Mouse (Mus musculus): ENCODE measurements around the gene Myh7. TPM values are rescaled to one million over a fixed set of nuclear protein-coding genes. Genes with fewer than 3 reads are reported as not detected.

The Myh7 gene
- total and polyA plus RNA-seq, 3 experiments, result 0.08 TPM; not detected in 2

- in situ Hi-C loops (cut with MboI; ENCODE audit: low pct_ligation_motif_present, low pct_unique_long_range_greater_than_20kb, low sequenced_read_pairs) (no loop called here), dilution Hi-C loops (cut with MboI; ENCODE audit: extremely low pct_ligation_motif_present, extremely low pct_unique_long_range_greater_than_20kb, low sequenced_read_pairs) (no loop called here)
- Histone ChIP-seq H3K9ac (ENCODE audit: insufficient read depth, low read depth) (no peak overlapping the region), H3K4me3 (replicated peaks in 1 of 3; ENCODE audit: low read depth in 2 of 3, low read length in 2 of 3, poor library complexity in 1 of 3) (no peak overlapping the region), H3K27me3 (replicated peaks) (peaks cover 51% of the 10 kb centered on the region), H3K27ac (ENCODE audit: insufficient read depth, low read depth) (no peak overlapping the region), H3K9me3 (replicated peaks; ENCODE audit: low read length) (peaks cover 6% of the 10 kb centered on the region), H3K4me1 (ENCODE audit: control insufficient read depth in 1 of 2, insufficient read depth in 2 of 2) (no peaks in the 10 kb centered on the region), H3K4me2 (ENCODE audit: insufficient read depth, low read depth, poor library complexity, severe bottlenecking) (no peak overlapping the region), H3K36me3 (replicated peaks in 1 of 2; ENCODE audit: control insufficient read depth in 1 of 2, insufficient read depth in 1 of 2, low read length in 1 of 2) (no peaks in the 10 kb centered on the region), H3K79me2 (replicated peaks; ENCODE audit: control insufficient read depth, extremely low read depth, insufficient read depth, poor library complexity, severe bottlenecking) (no peaks in the 10 kb centered on the region)
- DNase-seq (ENCODE audit: extremely low read depth), result no peak
- no peak for TF ChIP-seq ZMIZ1 (IDR thresholded peaks at IDR 0.05; ENCODE audit: low read depth, low read length)
- TF ChIP-seq POLR2A (IDR thresholded peaks at IDR 0.05; ENCODE audit: low read depth, low read length), result no peak
- no peak for TF ChIP-seq RCOR1 (conservative IDR thresholded peaks at IDR 0.05; ENCODE audit: low read depth, low read length)
- no peak for TF ChIP-seq MEF2A (IDR thresholded peaks at IDR 0.05; ENCODE audit: borderline replicate concordance, low read depth, low read length)
- no peak for TF ChIP-seq BHLHE40 (IDR thresholded peaks at IDR 0.05; ENCODE audit: low read depth, low read length)
- TF ChIP-seq SIN3A (IDR thresholded peaks at IDR 0.05; ENCODE audit: low read length), result no peak
- no peak for TF ChIP-seq ZC3H11A (IDR thresholded peaks at IDR 0.05; ENCODE audit: low read depth, low read length)
- no peak for TF ChIP-seq ELF1 (IDR thresholded peaks at IDR 0.05; ENCODE audit: low read depth, low read length)
Measured at GRCm38 (mm10) chr14:55005967-55006366, 11.5 kb upstream of the Myh7 start.

DNA sequence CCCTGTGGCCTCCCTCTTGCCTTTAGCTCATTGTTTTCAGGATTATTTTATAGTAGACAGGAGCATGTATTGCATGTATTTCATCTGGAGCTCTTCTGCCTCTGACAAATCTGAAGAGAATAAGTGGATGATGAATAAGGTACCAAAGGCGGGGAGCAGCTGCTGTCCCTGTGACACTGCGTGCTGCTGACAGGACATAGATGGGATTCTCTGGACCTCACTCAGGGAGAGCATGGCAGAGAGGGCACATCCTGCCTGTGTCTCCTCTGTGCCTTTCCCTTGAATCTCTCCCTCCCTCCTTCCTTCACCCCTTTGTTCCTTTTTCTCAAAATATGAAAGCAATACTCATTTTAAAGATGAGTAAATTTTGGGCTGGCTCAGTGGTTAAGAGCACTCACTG lies 11.1 kb upstream of the Myh7 start:
- Histone ChIP-seq H3K4me3 (replicated peaks in 1 of 3; ENCODE audit: low read depth in 2 of 3, low read length in 2 of 3, poor library complexity in 1 of 3) (no peak overlapping the region), H3K79me2 (replicated peaks; ENCODE audit: control insufficient read depth, extremely low read depth, insufficient read depth, poor library complexity, severe bottlenecking) (no peaks in the 10 kb centered on the region), H3K36me3 (replicated peaks in 1 of 2; ENCODE audit: control insufficient read depth in 1 of 2, insufficient read depth in 1 of 2, low read length in 1 of 2) (no peaks in the 10 kb centered on the region), H3K9ac (ENCODE audit: insufficient read depth, low read depth) (no peak overlapping the region), H3K27me3 (replicated peaks) (peaks cover 56% of the 10 kb centered on the region), H3K4me1 (ENCODE audit: control insufficient read depth in 1 of 2, insufficient read depth in 2 of 2) (no peaks in the 10 kb centered on the region), H3K9me3 (replicated peaks; ENCODE audit: low read length) (peaks cover 6% of the 10 kb centered on the region), H3K4me2 (ENCODE audit: insufficient read depth, low read depth, poor library complexity, severe bottlenecking) (no peak overlapping the region), H3K27ac (ENCODE audit: insufficient read depth, low read depth) (no peak overlapping the region)
- TF ChIP-seq ZNF384 (IDR thresholded peaks at IDR 0.05; ENCODE audit: low read depth, low read length) (no peak), NELFE (IDR thresholded peaks at IDR 0.05; ENCODE audit: low read depth, low read length) (no peak), IRF4 (IDR thresholded peaks at IDR 0.05; ENCODE audit: low read depth, low read length) (no peak), JUND (conservative IDR thresholded peaks at IDR 0.05; ENCODE audit: low read depth, low read length) (no peak), RCOR1 (conservative IDR thresholded peaks at IDR 0.05; ENCODE audit: low read depth, low read length) (no peak), ZKSCAN1 (IDR thresholded peaks at IDR 0.05; ENCODE audit: borderline replicate concordance, low read depth, low read length) (no peak), CHD2 (IDR thresholded peaks at IDR 0.05; ENCODE audit: low read length) (no peak), USF1 (IDR thresholded peaks at IDR 0.05; ENCODE audit: low read depth, low read length) (no peak), EP300 (IDR thresholded peaks at IDR 0.05; ENCODE audit: low read length) (no peak), KAT2A (IDR thresholded peaks at IDR 0.05; ENCODE audit: insufficient replicate concordance, low read length) (no peak), BHLHE40 (IDR thresholded peaks at IDR 0.05; ENCODE audit: low read depth, low read length) (no peak), MEF2A (IDR thresholded peaks at IDR 0.05; ENCODE audit: borderline replicate concordance, low read depth, low read length) (no peak), UBTF (IDR thresholded peaks at IDR 0.05; ENCODE audit: low read depth, low read length) (no peak), MAZ (IDR thresholded peaks at IDR 0.05; ENCODE audit: low read depth, low read length) (no peak), GABPA (IDR thresholded peaks at IDR 0.05; ENCODE audit: insufficient replicate concordance, low read depth, low read length) (no peak), ZMIZ1 (IDR thresholded peaks at IDR 0.05; ENCODE audit: low read depth, low read length) (no peak), ZC3H11A (IDR thresholded peaks at IDR 0.05; ENCODE audit: low read depth, low read length) (no peak), HCFC1 (IDR thresholded peaks at IDR 0.05; ENCODE audit: low read depth, low read length) (no peak)
- DNase-seq (ENCODE audit: extremely low read depth), result no peak
- in situ Hi-C loops (cut with MboI; ENCODE audit: low pct_ligation_motif_present, low pct_unique_long_range_greater_than_20kb, low sequenced_read_pairs) (no loop called here), dilution Hi-C loops (cut with MboI; ENCODE audit: extremely low pct_ligation_motif_present, extremely low pct_unique_long_range_greater_than_20kb, low sequenced_read_pairs) (no loop called here)

Data from CH12.LX (cell line).